Comparison of ENCODE assay signal across 20 mouse cellular contexts in the genomic region with DNA sequence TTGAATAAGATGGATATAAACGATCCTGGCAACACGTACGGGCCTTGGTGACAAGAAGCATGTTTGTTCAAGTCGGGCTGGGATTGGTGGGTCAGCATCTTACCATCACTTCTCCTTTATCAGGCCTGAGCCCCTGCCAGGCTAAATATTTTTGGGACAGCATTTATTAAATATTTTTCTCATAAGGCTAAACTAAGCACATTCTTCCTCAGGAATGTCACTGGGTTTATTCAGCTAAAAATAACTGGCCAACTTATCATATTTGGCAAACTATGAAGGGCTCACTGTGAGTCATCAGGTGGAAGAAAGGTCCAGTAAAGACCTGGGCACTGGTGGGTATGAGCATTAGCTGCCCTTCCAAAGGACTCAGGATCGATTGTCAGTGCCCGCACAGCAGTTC. TPM values are rescaled to one million over a fixed set of nuclear protein-coding genes. Genes with fewer than 3 reads are reported as not detected.
DNase-seq lines count a peak whose midpoint lies in the region; ATAC-seq and TF ChIP-seq lines count a peak whose summit lies in the region.
"Had no signal": no experiment of that assay in that cellular context is flagged by ENCODE, and none has a peak within 500 bp of the region (broad histone marks: within the 10 kb centered on the region; RNA-seq: fewer than 3 reads in every experiment).

No protein-coding gene starts in this region.

- TF ChIP-seq POLR2A in heart, adult 2 months (IDR thresholded peaks at IDR 0.05; ENCODE audit: insufficient read depth, low read depth, low read length): no peak

- H3K4me1 ChIP-seq in heart, adult 2 months (ENCODE audit: control insufficient read depth, insufficient read depth, low read length): peaks cover 23% of the 10 kb centered on the region
- H3K4me1 ChIP-seq in brown adipose tissue, adult 24 weeks (ENCODE audit: control insufficient read depth, insufficient read depth, insufficient read length, low read length): peaks cover 24% of the 10 kb centered on the region
- H3K4me1 ChIP-seq in intestine, postnatal 0 days (replicated peaks; ENCODE audit: control insufficient read depth, insufficient read depth, low read length): 0 out of 2 replicates have a peak, but pooled peaks cover 3% of the 10 kb centered on the region

- no peak for ATAC-seq in intestine, postnatal 0 days
- ATAC-seq: forebrain, embryonic 16.5 days; inflammation-experienced regulatory T-cells, adult 6 months had no signal

- TF ChIP-seq CTCF in heart, adult 2 months (IDR thresholded peaks at IDR 0.05): no peak
- TF ChIP-seq CTCF in intestine, postnatal 0 days (IDR thresholded peaks at IDR 0.05; ENCODE audit: low read depth): no peak

- H3K79me2 ChIP-seq in heart, adult 2 months (replicated peaks; ENCODE audit: control insufficient read depth, insufficient read depth, low read length): peaks cover 2% of the 10 kb centered on the region

- no peak overlapping the region for H3K4me3 ChIP-seq in heart, adult 2 months
- H3K4me3 ChIP-seq in brown adipose tissue, adult 24 weeks (ENCODE audit: insufficient read depth, low read depth, low read length): no peak overlapping the region
- no peak overlapping the region for H3K4me3 ChIP-seq in intestine, postnatal 0 days (ENCODE audit: low read depth, low read length)
- H3K4me3 ChIP-seq: embryonic facial prominence, embryonic 13.5 days; hindbrain, embryonic 13.5 days; kidney, embryonic 15.5 days; limb, embryonic 12.5 days had no signal

- WGBS in heart, adult 2 months: 59% methylated on average over 6 of the region's 6 CpGs
- WGBS in intestine, postnatal 0 days: 80% methylated on average over 6 of the region's 6 CpGs

- TF ChIP-seq EP300 in heart, adult 2 months (IDR thresholded peaks at IDR 0.05; ENCODE audit: insufficient read depth, low read depth, low read length): no peak

- intact Hi-C loops in heart, adult 2 months (cut with DNase I): loop anchor here (2.0 kb wide), 1 partner anchor 51 kb away; a partner anchor contains a TSS
- intact Hi-C loops in heart, postnatal 25 days (cut with DNase I): no loop called here

- DNase-seq in heart, adult 2 months: peak in 1 of 2 experiments; percentile 42
- DNase-seq in heart, postnatal 25 days (ENCODE audit: low spot score): no peak
- DNase-seq in kidney, postnatal 14 days: peak; percentile 47
- DNase-seq in kidney, adult 11 months: no peak
- peak; percentile 46 for DNase-seq in 3134 (ENCODE audit: extremely low read depth, insufficient read length, low spot score)
- no peak for DNase-seq in right cerebral cortex, postnatal 36 days (ENCODE audit: low spot score in 2 of 2)
- DNase-seq: adrenal gland, postnatal 10 days; cerebellum, postnatal 14 days; retina, postnatal 1 day; right cerebral cortex, postnatal 4 days; thymus, postnatal 14 days had no signal

- no peak overlapping the region for H3K4me2 ChIP-seq in intestine, postnatal 0 days (replicated peaks; ENCODE audit: low read depth)
- H3K4me2 ChIP-seq: embryonic facial prominence, embryonic 13.5 days; hindbrain, embryonic 13.5 days; kidney, embryonic 15.5 days; limb, embryonic 12.5 days had no signal

- peaks cover 34% of the 10 kb centered on the region for H3K36me3 ChIP-seq in heart, adult 2 months (ENCODE audit: control insufficient read depth, insufficient read depth, low read length)
- H3K36me3 ChIP-seq in intestine, postnatal 0 days (ENCODE audit: control insufficient read depth, insufficient read depth): 0 out of 2 replicates have a peak, but pooled peaks cover 3% of the 10 kb centered on the region
- H3K36me3 ChIP-seq: embryonic facial prominence, embryonic 13.5 days; hindbrain, embryonic 13.5 days; kidney, embryonic 15.5 days; limb, embryonic 12.5 days had no signal

- peak overlapping the region; percentile 71 for H3K27ac ChIP-seq in heart, adult 2 months
- H3K27ac ChIP-seq in brown adipose tissue, adult 24 weeks (replicated peaks; ENCODE audit: low read depth, low read length): peak overlapping the region; percentile 38; the same call in 1 of the 2 replicates
- H3K27ac ChIP-seq in intestine, postnatal 0 days (ENCODE audit: low read depth, low read length): no peak overlapping the region
- H3K27ac ChIP-seq: embryonic facial prominence, embryonic 13.5 days; hindbrain, embryonic 13.5 days; limb, embryonic 12.5 days; liver, embryonic 14.5 days had no signal

- H3K9me3 ChIP-seq in intestine, postnatal 0 days (ENCODE audit: control insufficient read depth): no peaks in the 10 kb centered on the region
- H3K9me3 ChIP-seq: embryonic facial prominence, embryonic 13.5 days; hindbrain, embryonic 13.5 days; kidney, embryonic 15.5 days; limb, embryonic 12.5 days had no signal

- H3K27me3 ChIP-seq in heart, adult 2 months (ENCODE audit: control insufficient read depth, insufficient read depth, low read length): no peaks in the 10 kb centered on the region
- H3K27me3 ChIP-seq in intestine, postnatal 0 days (replicated peaks; ENCODE audit: control insufficient read depth, insufficient read depth, low read length): no peaks in the 10 kb centered on the region
- H3K27me3 ChIP-seq: embryonic facial prominence, embryonic 13.5 days; hindbrain, embryonic 13.5 days; kidney, embryonic 15.5 days had no signal

- H3K9ac ChIP-seq in heart, adult 2 months (ENCODE audit: low read depth, low read length): no peak overlapping the region
- no peak overlapping the region for H3K9ac ChIP-seq in intestine, postnatal 0 days (ENCODE audit: low read depth, low read length)
- H3K9ac ChIP-seq: embryonic facial prominence, embryonic 13.5 days; hindbrain, embryonic 13.5 days; kidney, embryonic 15.5 days; limb, embryonic 12.5 days; liver, embryonic 14.5 days had no signal

RNA-seq across cellular contexts. Expression of a gene that starts 50.2 kb away (rescaled TPM):
- total RNA-seq in heart, adult 2 months (2021): 100 to 1,000 TPM; 111 to 132 TPM
- polyA plus RNA-seq in heart, adult 2 months (2012; rRNA removed): 23.7 and 41.4 TPM in 2 replicates
- total RNA-seq in heart, postnatal 25 days (2021): 100 to 1,000 TPM in 1 of 2 experiments, 10 to 100 TPM in 1; 93.6 to 111 TPM
- polyA plus RNA-seq in brown adipose tissue, adult 24 weeks (2012; ENCODE audit: insufficient read depth, insufficient read length, missing spikeins): 52.1 and 81.4 TPM in 2 replicates
- polyA plus RNA-seq in intestine, postnatal 0 days (2015; fragmentation: Nextera tagmentation; extraction: Ambion mirVana): 14.7 and 17.5 TPM in 2 replicates

Comparison
In these comparisons a context has a peak if more than half of its experiments do, and no peak if none do; other contexts are left out.
1. DNase-seq: peak in kidney, postnatal 14 days (single experiment) and 3134 (single experiment); none in heart, postnatal 25 days (single experiment), kidney, adult 11 months (single experiment) and right cerebral cortex, postnatal 36 days (0 of 2).